Mouse (Mus musculus): ENCODE measurements around the gene Ikbke. TPM values are rescaled to one million over a fixed set of nuclear protein-coding genes. Genes with fewer than 3 reads are reported as not detected.

Ikbke gene
- total RNA-seq, 1 experiment, result 4.2 TPM

DNA sequence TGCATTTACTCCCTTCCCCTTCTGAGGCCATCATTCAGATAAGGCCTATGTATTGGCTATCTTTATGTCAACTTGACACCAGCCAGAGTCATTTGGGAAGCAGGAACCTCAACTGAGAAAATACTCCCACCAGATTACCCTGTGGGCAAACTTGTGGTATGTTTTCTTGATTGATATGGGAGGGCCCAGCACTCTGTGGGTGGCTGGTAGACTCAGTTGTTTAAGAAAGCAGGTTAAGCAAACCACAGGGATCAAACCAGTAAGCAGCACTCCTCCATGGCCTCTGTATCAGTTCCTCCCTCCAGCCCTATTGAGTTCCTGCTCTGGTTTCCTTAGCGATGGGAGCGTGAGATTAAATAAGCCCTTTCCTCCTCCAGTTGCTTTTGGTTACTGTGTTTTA, 39.0 kb upstream of the Ikbke start:
- Histone ChIP-seq H3K9me3 (ENCODE audit: control insufficient read depth, insufficient read depth, low read depth, low read length) (no peaks in the 10 kb centered on the region), H3K9ac (ENCODE audit: insufficient read depth, low read depth, low read length, poor library complexity, severe bottlenecking) (no peak overlapping the region), H3K4me3 (ENCODE audit: insufficient read depth in 1 of 2, low read depth in 1 of 2, low read length in 2 of 2, poor library complexity in 1 of 2, severe bottlenecking in 1 of 2) (no peak overlapping the region), H3K36me3 (ENCODE audit: control insufficient read depth, insufficient read depth, low read length, poor library complexity, severe bottlenecking) (peaks cover 5% of the 10 kb centered on the region; the same call in 1 of the 2 replicates), H3K4me1 (ENCODE audit: control insufficient read depth in 2 of 2, insufficient read depth in 2 of 2, low read length in 2 of 2, poor library complexity in 1 of 2) (no peaks in the 10 kb centered on the region), H3K27ac (ENCODE audit: insufficient read depth, low read depth, low read length, poor library complexity, severe bottlenecking) (no peak overlapping the region)
- no peak for DNase-seq (ENCODE audit: low read depth, low spot score)
- in situ Hi-C loops (cut with MboI; ENCODE audit: low sequenced_read_pairs in 2 of 2, unreplicated experiment in 2 of 2), result no loop called here
- no peak for TF ChIP-seq CHD2 (IDR thresholded peaks at IDR 0.05; ENCODE audit: low read depth, low read length)

DNA sequence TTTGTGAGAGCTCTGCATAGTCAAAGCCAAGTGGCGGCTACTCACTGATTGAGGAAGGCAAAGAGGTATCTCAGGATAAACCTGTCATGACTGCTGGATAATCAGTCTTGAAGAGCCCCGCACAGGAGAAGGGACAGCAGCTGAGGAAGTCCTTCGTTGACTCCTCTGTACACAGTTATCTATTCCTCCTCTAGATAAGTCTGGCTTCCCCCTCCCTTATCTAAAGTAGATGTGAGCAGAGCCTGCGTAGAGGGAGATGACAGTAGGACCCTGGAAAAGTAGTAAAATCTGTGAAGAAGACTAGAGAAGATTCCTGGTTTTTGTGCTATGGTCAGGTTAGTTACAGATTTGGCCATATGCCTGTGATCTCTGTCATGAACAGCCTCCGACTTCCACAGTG, 38.2 kb upstream of the Ikbke start:
- no peak for DNase-seq (ENCODE audit: low read depth, low spot score)
- in situ Hi-C loops (cut with MboI; ENCODE audit: low sequenced_read_pairs in 2 of 2, unreplicated experiment in 2 of 2), result no loop called here
- H3K4me1 ChIP-seq (ENCODE audit: control insufficient read depth in 2 of 2, insufficient read depth in 2 of 2, low read length in 2 of 2, poor library complexity in 1 of 2), result no peaks in the 10 kb centered on the region
- H3K4me3 ChIP-seq (ENCODE audit: insufficient read depth in 1 of 2, low read depth in 1 of 2, low read length in 2 of 2, poor library complexity in 1 of 2, severe bottlenecking in 1 of 2), result no peak overlapping the region
- H3K9ac ChIP-seq (ENCODE audit: insufficient read depth, low read depth, low read length, poor library complexity, severe bottlenecking), result no peak overlapping the region
- no peak overlapping the region for H3K27ac ChIP-seq (ENCODE audit: insufficient read depth, low read depth, low read length, poor library complexity, severe bottlenecking)
- TF ChIP-seq CHD2 (IDR thresholded peaks at IDR 0.05; ENCODE audit: low read depth, low read length) (no peak), ZC3H11A (IDR thresholded peaks at IDR 0.05; ENCODE audit: borderline replicate concordance, low read depth, low read length) (no peak), ZNF384 (IDR thresholded peaks at IDR 0.05; ENCODE audit: low read depth, low read length) (no peak), MAFK (IDR thresholded peaks at IDR 0.05; ENCODE audit: insufficient read depth, low read depth, low read length) (no peak), HCFC1 (IDR thresholded peaks at IDR 0.05; ENCODE audit: borderline replicate concordance, insufficient read depth, low read length) (no peak)
- no peaks in the 10 kb centered on the region for H3K9me3 ChIP-seq (ENCODE audit: control insufficient read depth, insufficient read depth, low read depth, low read length)
- H3K36me3 ChIP-seq (ENCODE audit: control insufficient read depth, insufficient read depth, low read length, poor library complexity, severe bottlenecking), result peaks cover 5% of the 10 kb centered on the region; the same call in 1 of the 2 replicates

DNA sequence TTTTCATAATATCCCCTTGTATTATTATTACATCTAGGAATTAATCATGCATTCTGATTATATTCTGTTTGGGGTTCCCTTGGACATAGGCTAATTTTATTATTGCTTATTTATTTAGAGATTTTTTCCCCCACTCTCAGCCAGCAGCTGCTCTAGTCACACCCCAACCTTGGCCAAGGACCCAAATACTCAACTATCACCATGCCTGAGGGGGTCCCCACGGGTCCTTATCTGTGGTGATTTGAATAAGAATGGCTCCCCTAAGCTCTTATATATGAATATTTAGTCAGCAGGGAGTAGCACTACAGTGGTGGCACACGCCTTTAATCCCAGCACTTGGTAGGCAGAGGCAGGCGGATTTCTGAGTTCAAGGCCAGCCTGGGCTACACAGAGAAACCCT, 31.9 kb upstream of the Ikbke start:
- in situ Hi-C loops (cut with MboI; ENCODE audit: low sequenced_read_pairs in 2 of 2, unreplicated experiment in 2 of 2), result no loop called here
- peaks cover 8% of the 10 kb centered on the region for H3K36me3 ChIP-seq (ENCODE audit: control insufficient read depth, insufficient read depth, low read length, poor library complexity, severe bottlenecking)
- no peaks in the 10 kb centered on the region for H3K9me3 ChIP-seq (ENCODE audit: control insufficient read depth, insufficient read depth, low read depth, low read length)

DNA sequence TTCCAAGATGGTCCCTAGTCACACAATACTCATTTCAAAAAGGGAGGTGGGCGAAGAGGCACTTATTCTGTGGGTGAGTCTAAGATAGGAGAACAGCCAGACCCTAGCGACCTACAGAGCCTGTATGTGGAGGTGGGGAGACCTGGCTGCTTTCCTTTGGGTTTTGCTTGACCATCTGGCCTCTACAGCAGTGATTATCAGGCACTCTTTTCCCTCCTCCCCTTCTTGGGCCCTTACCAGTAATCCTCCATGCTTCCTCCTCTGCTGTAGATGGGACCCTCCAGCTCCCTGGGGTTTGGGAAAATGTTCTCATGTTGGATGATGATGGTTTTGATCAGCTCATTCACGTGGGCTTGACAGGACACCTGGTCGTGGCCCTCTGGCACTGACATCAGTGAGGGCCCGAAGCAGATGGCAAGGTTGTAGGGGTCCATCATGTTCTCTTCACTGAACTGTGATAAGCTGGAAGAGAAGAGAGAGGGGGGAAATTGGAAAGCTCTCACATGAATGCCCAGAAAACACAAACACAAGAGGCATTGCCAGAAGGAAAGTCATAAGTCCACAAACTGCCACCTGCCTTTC, 30.9 kb upstream of the Ikbke start:
- H3K36me3 ChIP-seq (ENCODE audit: control insufficient read depth, insufficient read depth, low read length, poor library complexity, severe bottlenecking), result peaks cover 6% of the 10 kb centered on the region
- no peak overlapping the region for H3K4me3 ChIP-seq (ENCODE audit: insufficient read depth in 1 of 2, low read depth in 1 of 2, low read length in 2 of 2, poor library complexity in 1 of 2, severe bottlenecking in 1 of 2)
- H3K4me1 ChIP-seq (ENCODE audit: control insufficient read depth in 2 of 2, insufficient read depth in 2 of 2, low read length in 2 of 2, poor library complexity in 1 of 2), result no peaks in the 10 kb centered on the region
- DNase-seq (ENCODE audit: low read depth, low spot score), result no peak
- H3K27ac ChIP-seq (ENCODE audit: insufficient read depth, low read depth, low read length, poor library complexity, severe bottlenecking), result no peak overlapping the region
- no peaks in the 10 kb centered on the region for H3K9me3 ChIP-seq (ENCODE audit: control insufficient read depth, insufficient read depth, low read depth, low read length)
- no peak overlapping the region for H3K9ac ChIP-seq (ENCODE audit: insufficient read depth, low read depth, low read length, poor library complexity, severe bottlenecking)
- TF ChIP-seq CHD2 (IDR thresholded peaks at IDR 0.05; ENCODE audit: low read depth, low read length) (no peak), HCFC1 (IDR thresholded peaks at IDR 0.05; ENCODE audit: borderline replicate concordance, insufficient read depth, low read length) (no peak), ZNF384 (IDR thresholded peaks at IDR 0.05; ENCODE audit: low read depth, low read length) (no peak), MAFK (IDR thresholded peaks at IDR 0.05; ENCODE audit: insufficient read depth, low read depth, low read length) (no peak), ZC3H11A (IDR thresholded peaks at IDR 0.05; ENCODE audit: borderline replicate concordance, low read depth, low read length) (no peak)
- in situ Hi-C loops (cut with MboI; ENCODE audit: low sequenced_read_pairs in 2 of 2, unreplicated experiment in 2 of 2), result no loop called here

More for the DNA sequence above, 31.9 kb upstream of the Ikbke start:
- Histone ChIP-seq H3K9ac (ENCODE audit: insufficient read depth, low read depth, low read length, poor library complexity, severe bottlenecking) (no peak overlapping the region), H3K27ac (ENCODE audit: insufficient read depth, low read depth, low read length, poor library complexity, severe bottlenecking) (no peak overlapping the region), H3K4me1 (ENCODE audit: control insufficient read depth in 2 of 2, insufficient read depth in 2 of 2, low read length in 2 of 2, poor library complexity in 1 of 2) (no peaks in the 10 kb centered on the region), H3K4me3 (ENCODE audit: insufficient read depth in 1 of 2, low read depth in 1 of 2, low read length in 2 of 2, poor library complexity in 1 of 2, severe bottlenecking in 1 of 2) (no peak overlapping the region)
- DNase-seq (ENCODE audit: low read depth, low spot score), result no peak
- TF ChIP-seq ZC3H11A (IDR thresholded peaks at IDR 0.05; ENCODE audit: borderline replicate concordance, low read depth, low read length) (no peak), HCFC1 (IDR thresholded peaks at IDR 0.05; ENCODE audit: borderline replicate concordance, insufficient read depth, low read length) (no peak), ZNF384 (IDR thresholded peaks at IDR 0.05; ENCODE audit: low read depth, low read length) (no peak), MAFK (IDR thresholded peaks at IDR 0.05; ENCODE audit: insufficient read depth, low read depth, low read length) (no peak), CHD2 (IDR thresholded peaks at IDR 0.05; ENCODE audit: low read depth, low read length) (no peak)

DNA sequence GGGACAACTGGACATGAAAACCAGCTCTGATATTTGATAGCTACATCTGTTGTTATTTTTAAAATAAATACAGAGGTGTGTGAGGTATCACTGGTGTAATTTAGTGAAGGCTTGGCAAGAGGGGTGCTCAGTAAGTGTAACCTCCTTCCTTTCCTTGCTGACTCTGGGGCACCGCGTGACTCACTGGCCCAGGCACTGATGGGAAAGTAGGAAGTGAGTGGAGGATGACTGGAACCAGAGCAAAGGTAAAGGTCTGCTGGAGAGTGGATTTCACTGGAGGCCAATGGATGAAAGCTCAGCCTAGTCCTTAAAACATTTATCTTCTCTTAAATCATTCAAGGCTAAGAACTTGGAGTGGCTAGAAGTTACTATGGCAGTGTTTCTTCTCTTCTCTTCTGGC, 21.3 kb upstream of the Ikbke start:
- no peak for DNase-seq (ENCODE audit: low read depth, low spot score)
- Histone ChIP-seq H3K27ac (ENCODE audit: insufficient read depth, low read depth, low read length, poor library complexity, severe bottlenecking) (no peak overlapping the region), H3K4me1 (ENCODE audit: control insufficient read depth in 2 of 2, insufficient read depth in 2 of 2, low read length in 2 of 2, poor library complexity in 1 of 2) (no peaks in the 10 kb centered on the region), H3K9ac (ENCODE audit: insufficient read depth, low read depth, low read length, poor library complexity, severe bottlenecking) (no peak overlapping the region), H3K4me3 (ENCODE audit: insufficient read depth in 1 of 2, low read depth in 1 of 2, low read length in 2 of 2, poor library complexity in 1 of 2, severe bottlenecking in 1 of 2) (no peak overlapping the region), H3K9me3 (ENCODE audit: control insufficient read depth, insufficient read depth, low read depth, low read length) (no peaks in the 10 kb centered on the region), H3K36me3 (ENCODE audit: control insufficient read depth, insufficient read depth, low read length, poor library complexity, severe bottlenecking) (peaks cover 16% of the 10 kb centered on the region)
- in situ Hi-C loops (cut with MboI; ENCODE audit: low sequenced_read_pairs in 2 of 2, unreplicated experiment in 2 of 2), result no loop called here
- TF ChIP-seq ZC3H11A (IDR thresholded peaks at IDR 0.05; ENCODE audit: borderline replicate concordance, low read depth, low read length) (no peak), HCFC1 (IDR thresholded peaks at IDR 0.05; ENCODE audit: borderline replicate concordance, insufficient read depth, low read length) (no peak), MAFK (IDR thresholded peaks at IDR 0.05; ENCODE audit: insufficient read depth, low read depth, low read length) (no peak), ZNF384 (IDR thresholded peaks at IDR 0.05; ENCODE audit: low read depth, low read length) (no peak), CHD2 (IDR thresholded peaks at IDR 0.05; ENCODE audit: low read depth, low read length) (no peak)
